Mouse (Mus musculus): ENCODE results near the gene Begain.

Begain gene

GRCm38 (mm10) chr12:109053020-109053806, 14.8 kb downstream of the Begain start:
- no peak for DNase-seq (ENCODE audit: low spot score)

GRCm38 (mm10) chr12:109049949-109050348, 18.1 kb downstream of the Begain start:
- no peak for DNase-seq (ENCODE audit: low spot score)

- no peak for DNase-seq (ENCODE audit: low spot score)
Observed at GRCm38 (mm10) chr12:109045581-109045980, 22.4 kb downstream of the Begain start.

DNA sequence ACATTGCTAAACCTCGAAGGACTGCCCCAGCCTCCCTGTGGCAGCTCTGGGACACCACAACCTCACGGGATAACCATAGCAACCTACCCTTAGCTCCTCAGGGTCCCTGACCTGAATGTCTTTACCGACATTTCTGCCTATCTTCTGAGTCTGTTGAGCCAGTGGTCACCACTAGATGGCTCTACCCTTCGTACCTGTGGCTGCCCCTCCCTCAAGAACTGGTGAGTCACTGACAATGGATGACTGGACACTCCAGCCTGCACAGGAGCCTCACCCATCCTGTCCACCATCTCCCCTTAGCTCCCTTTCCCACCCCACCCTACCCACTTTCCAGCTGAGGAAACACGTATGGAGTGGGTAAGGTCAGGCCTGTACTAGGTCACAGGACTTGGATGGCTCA, 23.5 kb downstream of the Begain start:
- no peak for DNase-seq (ENCODE audit: low spot score)

- DNase-seq (ENCODE audit: low spot score): no peak
Observed at GRCm38 (mm10) chr12:109039311-109039710, 28.7 kb downstream of the Begain start.

DNA sequence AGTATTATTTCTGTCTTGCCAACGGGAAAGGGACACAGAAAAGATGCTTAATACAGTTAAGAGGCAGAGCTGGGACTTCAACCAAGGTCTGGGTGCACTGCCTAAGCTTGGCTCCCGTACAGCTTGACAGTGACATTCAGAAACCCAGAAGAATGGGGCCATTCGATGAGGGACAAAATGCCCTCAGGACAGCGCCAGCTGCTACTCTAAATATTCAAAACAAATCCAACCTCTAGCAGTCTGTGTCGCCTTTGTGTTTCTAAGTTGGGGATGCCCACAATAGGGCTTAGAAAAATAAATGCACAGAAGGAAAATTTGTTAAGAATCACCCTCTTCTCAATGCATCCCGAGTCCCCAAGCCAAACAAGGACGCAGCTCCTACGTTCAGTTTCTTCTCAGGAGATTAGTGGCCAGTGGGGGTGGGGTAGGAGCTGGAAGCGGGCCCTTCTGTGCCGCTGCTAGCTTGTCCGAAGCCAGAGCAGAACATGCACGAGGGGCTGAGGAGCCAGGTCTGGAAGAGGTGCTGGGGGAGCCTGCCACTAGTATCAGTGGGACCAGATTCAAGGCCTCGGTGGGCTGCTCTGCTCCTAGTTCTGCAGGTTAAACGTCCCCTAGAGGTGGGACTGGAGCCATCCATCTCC, 29.7 kb downstream of the Begain start:
- no peak for DNase-seq (ENCODE audit: low spot score)

- no peak for DNase-seq (ENCODE audit: low spot score)
Observed at GRCm38 (mm10) chr12:109037026-109037425, 31.0 kb downstream of the Begain start.

- DNase-seq (ENCODE audit: low spot score): no peak
Observed at GRCm38 (mm10) chr12:109023780-109024179, 44.2 kb downstream of the Begain start.

DNA sequence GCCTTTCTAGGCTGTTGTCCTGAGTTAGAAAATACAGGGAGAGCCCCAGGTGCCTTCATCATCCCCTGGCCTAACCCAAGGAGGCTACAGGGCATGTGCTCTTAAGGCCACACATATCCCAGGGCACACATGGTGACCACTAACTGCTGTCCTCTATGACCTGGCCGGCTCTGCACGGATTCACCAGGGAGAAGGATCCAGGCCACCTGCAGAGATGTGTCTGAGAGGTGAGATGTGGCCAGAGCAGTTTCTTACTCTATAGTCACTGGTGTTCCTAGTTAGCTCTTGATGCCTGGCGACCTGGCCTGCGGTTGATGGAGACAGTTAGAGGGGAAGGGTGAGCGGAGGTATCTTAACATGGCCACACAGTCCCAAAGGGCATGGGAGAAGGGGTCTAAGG, 45.1 kb downstream of the Begain start:
- no peak for DNase-seq (ENCODE audit: low spot score)

DNA sequence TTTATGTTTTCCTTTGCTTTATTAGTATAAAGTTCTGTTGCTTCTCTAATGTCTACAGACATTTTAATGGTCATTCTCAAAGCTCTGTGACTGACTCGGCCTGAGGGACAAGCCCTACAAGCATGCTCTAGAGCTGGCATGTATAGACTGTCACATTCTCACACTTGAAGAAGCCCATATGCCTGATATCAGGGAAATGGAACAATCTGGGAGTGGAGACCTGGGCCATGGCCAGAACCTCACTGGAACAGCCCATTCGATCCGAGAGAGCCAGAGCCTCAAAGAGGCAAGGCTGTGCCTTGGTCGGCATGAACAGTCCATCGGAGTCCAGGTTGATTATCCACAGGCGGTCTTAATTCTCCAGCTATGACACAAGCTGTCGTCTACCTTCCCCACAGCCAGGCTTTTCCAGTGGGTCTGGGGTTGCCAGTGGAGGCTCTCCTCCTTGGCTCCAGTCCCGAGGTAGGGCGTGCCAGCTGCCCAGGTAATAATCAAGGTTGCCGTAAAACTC, 45.8 kb downstream of the Begain start:
- no peak for DNase-seq (ENCODE audit: low spot score)

DNA sequence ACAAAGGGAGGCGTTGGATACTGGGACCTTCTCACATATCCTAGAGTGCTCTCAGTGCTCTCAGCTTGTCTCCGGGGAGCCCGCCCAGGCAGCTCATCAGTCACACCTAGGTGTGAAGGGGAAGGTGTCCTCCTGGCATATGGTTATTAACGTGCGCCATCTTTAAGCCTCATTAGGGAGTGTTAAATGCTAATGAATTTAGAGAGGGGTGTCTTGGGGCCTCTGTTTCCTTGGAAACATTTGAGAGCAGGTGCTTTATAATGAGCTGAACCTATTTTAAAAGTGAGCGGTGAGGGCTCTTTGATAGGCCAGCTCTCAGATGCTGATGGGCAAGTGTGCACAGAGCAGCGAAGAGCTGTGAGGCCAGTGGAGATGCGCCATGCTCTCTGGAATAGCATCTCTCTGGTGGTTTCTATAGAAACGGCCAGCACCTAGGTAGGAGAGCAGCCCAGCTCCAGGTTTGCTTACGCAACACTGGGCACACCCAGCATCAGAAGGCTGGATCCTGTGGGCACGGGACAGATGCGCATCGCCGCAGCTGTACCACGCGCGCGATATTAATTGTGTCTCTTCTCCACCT, 57.9 kb downstream of the Begain start:
- DNase-seq (ENCODE audit: low spot score): no peak

GRCm38 (mm10) chr12:109002978-109003377, 65.0 kb downstream of the Begain start:
- DNase-seq (ENCODE audit: low spot score): no peak

DNA sequence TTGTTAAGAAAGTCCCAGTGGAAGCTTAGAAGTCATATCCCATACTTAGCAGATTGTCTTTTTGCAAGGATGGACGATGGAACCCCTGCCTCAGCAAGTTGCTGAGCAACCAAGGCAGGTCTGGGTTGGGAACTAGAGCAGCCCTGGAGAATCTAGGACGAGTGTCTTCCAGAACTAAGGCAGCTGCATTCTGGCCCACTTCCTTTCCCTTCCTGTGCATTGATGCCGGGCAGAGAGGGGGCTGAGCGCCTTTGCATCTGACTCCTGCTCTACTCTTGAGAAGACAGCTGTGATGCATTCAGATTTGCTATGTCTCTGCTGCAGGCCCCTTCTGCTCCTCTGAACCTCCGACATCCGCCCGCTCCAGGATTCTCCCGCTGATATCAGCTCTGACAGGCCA, 70.8 kb downstream of the Begain start:
- DNase-seq (ENCODE audit: low spot score): no peak

GRCm38 (mm10) chr12:108995976-108996636, 71.9 kb downstream of the Begain start:
- DNase-seq (ENCODE audit: low spot score): no peak

DNA sequence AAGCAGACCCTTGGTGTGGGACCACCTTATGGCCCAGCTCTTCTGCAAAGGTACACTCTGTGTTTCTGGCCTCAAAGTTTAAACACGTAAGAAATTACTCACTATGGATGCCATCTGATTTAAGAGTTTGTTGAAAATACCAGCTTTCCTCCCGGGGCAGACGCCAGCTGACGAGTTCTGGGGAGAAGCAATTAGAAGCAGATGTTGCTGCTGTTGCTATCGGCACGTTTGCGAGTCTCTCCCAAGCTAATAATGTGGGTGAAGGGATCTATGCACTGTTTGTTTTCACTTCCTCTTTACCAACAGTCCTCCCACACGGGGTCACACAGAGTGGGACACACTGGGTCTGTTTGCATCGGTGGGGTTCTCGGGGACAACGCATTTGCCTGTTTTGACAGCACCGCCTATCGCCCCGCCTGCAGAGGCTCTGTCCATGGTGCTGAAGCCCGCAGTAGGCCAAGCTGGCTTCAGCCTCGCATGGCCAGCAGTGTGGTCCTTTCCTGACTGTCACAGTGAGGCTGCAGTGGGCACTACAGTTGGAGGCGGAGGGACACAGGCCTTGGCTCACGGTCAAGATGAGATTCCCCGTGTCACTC, 73.5 kb downstream of the Begain start:
- no peak for DNase-seq (ENCODE audit: low spot score)

GRCm38 (mm10) chr12:108993046-108993445, 75.0 kb downstream of the Begain start:
- DNase-seq (ENCODE audit: low spot score): no peak

- DNase-seq (ENCODE audit: low spot score): no peak
Observed at GRCm38 (mm10) chr12:108990425-108990824, 77.6 kb downstream of the Begain start.

DNA sequence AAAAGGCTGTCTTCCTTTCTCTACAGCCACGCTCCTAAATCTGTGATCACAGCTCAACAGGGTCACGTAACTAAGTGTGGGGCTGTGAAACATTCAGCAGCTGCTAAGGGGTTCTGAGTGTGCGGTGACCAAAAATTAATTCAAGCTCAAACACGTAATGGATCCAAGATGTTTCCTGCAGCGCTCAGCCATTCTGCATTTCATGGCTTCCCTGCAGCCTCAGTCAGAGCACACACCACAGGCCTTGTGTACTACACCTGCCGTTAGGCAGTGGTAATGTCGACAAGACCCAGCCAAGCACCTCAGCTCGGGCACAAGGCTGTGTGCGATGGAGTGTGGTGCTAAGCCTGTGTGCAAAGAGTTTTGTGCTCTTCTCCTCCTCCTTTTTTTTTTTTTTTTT, 80.6 kb downstream of the Begain start:
- no peak for DNase-seq (ENCODE audit: low spot score)

- no peak for DNase-seq (ENCODE audit: low spot score)
Observed at GRCm38 (mm10) chr12:108985025-108985424, 83.0 kb downstream of the Begain start.

GRCm38 (mm10) chr12:108984471-108984870, 83.5 kb downstream of the Begain start:
- DNase-seq (ENCODE audit: low spot score): no peak

- DNase-seq (ENCODE audit: low spot score): no peak
Observed at GRCm38 (mm10) chr12:108983496-108983895, 84.5 kb downstream of the Begain start.

- no peak for DNase-seq (ENCODE audit: low spot score)
Observed at GRCm38 (mm10) chr12:108982684-108982960, 85.4 kb downstream of the Begain start.

Data from left cerebral cortex, adult 11 months (tissue).